Mouse (Mus musculus) lung, postnatal 36 days (tissue): ENCODE measurements around the gene Grk6.

Source experiments
- DNase-seq: peaks from one replicate; pipeline ENCODE4 v3.0.0; 2022; ENCODE audit warnings: mixed read lengths

The Grk6 gene

DNA sequence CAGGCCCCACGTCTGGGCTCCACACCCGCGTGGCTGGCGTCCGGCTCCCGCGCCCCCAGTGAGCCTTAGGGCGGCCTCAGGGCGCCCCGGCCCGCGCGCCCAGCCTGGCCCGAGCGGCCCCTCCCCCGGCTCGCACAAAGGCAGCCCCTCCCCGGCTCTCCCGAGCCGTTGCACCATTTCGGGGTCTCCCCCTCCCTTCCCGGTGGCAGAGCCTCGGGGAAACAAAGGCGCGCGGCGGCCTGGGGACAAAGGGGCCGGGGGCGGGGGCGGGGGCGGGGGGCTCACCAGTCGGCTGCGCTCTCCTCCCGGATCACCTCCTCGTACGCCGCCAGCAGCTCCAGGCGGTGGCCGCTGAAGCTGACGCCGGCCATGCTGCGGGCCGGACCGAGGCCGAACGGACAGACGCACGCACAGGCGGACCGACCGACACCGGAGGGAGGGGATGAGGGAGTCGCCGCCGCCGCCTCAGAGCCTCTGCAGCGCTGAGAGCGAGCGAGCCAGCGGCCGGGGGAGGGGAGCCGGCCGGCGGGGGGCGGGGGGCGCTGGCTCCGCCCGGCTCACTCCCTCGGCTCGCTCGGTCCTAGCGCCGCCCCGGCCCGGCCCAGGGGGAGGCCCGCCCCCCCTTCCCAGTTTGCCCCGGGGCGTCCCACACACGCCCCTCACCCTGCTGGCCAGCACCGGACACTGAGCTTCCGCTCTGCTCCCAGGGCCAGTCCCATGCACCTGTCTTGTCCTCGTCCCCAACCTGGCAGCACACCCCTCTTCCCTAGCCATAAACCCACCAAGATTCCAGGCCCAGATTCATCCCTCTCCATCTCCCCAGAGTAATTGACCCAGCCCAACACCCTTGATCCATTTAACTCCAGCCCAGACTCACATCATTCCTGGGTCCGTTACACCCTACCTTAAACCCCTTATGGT is 43.0 kb downstream of the Grk6 start, which contains the start of gene Dbn1:
Gene Dbn1 (minus strand): TSS at position 534 of the 921 bp plus-strand sequence.
- DNase-seq: peak; percentile 18

DNA sequence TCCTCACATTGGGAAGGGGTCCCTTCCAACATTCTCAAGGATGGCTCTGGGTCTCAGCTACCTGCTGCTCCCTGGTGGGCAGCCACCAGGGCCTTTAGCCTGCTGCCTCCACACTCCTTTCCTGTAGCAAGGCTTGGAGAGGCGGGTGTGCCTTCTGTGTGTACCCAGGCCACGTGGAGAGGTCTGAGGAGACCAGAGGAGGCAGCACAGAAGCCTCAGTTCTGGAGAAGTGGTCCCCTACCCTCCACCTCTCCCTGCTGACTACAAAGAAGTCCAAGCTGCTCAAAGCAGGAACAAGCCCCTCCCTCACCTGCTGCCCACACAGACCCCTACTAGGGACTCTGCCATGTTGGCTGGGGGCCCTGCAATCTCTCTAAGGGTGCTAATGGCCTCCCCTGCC is 49.4 kb downstream of the Grk6 start:
- no peak for DNase-seq

DNA sequence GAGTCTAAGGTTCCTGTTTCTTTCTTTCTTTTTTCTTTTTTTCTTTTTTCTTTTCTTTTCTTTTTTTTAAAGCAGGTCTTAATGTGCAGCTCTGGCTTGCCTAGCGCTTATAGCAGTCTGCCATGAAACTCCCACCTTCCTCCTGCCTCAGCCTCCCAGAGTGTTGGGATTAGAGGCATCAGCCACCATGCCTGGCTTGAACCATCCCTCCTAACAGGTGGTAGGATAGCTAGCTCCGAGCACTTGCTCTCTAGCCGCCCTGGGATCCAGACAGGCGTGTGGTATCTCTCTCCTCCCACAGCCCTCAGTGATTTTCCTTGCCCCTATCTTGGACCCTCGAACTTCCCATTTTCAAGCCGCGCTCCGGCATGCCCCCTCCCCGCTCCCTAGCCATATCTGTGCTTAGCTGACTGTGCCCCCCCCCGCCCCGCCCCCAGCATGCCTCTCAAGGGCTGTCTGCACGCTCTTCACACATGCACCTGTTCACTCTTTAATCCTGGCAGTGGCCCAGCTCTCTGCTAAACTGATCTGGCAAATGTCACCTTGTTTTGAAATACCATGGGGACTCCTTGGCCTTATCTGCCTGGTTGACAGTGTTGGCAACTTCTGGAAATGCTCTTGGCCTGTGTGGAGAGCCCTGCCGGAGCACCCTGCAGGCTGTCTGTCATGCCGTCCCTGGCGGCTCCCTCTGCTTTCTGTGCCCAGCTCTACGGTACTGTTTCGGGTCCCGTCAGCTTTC is 50.2 kb downstream of the Grk6 start:
- DNase-seq: peak; percentile 72

DNA sequence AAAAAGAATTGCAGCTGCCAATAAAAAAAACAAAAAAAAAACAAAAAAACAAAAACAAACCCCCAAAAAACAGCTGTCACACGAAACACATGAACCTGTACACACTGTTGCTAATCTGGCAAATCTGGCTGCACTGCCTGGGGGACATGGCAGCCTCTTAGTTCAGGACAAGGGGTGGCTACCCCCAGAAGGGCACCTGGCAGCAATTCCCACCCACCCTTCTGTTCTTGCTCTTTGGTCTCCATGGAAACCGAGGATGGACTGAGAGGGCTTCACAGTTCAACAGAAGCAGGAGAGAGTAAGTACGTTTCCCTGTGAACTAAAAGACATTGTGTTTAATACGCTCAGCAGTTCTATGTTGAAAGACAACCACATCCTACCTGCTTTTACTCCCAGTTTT is 50.8 kb downstream of the Grk6 start:
- no peak for DNase-seq

DNA sequence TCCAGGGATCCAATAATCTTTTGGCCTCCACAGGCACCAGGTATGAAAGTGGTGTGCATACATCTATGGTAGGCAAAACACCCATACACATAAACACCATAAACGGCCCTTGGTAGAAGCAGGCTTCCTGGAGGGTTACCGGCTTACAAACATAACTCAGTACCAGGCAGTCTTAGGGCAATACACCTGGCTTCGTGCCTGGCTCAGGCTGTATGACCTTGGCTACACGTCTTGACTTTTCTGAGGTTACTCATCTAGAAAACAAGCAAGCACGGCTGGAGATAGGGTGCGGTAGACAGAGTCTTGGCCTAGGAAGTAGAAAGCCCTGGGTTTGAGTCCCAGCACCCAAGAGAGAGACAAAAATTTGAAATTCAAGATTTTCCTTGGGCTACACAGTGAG is 51.8 kb downstream of the Grk6 start:
- no peak for DNase-seq

DNA sequence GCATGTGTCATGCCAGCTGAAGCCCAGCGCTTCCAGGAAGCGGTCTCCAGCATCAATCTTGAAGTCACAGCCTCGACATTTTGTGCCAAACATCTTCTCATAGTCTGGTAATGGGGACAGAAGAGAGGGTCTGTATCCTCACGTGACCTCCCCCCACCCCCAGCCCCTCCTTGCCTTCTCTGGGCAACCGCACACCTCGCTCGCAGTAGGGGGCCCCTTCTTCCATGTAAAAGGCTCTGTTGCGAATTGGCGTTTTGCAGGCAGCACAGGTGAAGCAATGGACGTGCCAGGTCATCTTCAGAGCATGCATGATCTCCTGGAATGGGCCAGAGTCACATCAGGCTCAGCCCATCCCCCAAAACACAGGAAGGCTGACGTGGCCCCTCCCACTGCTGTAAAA is 54.0 kb downstream of the Grk6 start:
- no peak for DNase-seq

DNA sequence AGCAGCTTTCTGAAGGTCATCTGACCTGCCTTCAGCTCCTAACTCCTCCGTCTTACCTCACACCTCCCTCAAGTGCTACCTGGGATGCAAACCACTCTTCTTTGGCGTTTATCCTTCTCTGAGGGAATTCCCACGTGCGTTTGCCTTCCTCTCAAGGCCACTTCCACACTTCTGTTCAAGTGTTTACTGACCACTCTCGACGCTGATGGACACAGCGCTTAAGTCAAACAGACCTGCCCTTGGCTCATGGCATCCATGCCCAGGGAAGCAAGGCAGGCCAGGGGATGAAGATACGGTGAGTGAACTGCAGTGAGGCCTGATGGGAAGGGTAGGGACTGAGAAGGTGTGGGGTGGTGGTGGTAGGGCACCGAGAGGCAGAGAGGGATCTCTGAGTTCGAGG is 55.7 kb downstream of the Grk6 start:
- DNase-seq: peak; percentile 76

DNA sequence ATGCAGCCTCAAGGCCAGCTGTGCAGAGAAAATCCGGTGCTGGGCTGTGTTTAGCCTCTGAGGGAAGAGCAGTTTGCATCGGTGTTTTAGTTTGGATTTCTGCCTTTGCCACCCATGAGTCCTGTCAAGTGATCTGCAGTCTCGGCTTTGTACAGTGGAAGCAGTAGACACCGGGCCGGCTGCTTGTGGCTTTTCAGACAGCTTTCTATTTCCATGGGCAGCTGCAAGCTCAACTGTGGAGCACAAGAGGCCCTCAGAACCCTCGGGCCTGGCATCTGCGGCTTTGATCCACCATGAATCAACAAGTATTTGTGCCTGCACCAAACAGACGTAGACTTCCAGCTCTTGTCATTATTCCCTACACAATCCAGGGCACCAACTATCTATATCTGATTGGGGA is 57.5 kb downstream of the Grk6 start:
- no peak for DNase-seq

DNA sequence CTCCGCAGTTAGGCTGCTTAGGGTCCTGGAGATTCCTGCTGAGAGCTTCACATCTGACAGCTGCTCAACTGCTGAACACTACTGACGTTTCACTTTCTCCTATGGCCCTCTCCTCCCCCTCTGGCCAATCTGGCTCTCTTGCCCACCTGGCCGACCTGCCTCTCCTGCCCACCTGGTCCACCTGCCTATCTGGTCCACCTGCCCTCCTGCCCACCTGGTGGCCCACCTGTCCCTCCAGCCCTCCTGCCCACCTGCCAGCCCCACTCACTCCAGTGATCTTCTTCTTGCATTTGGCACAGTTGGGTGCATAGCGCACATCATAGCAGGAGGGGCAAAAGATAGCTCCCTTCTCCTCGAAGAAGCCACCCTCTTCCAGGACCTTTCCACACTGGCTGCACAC is 59.5 kb downstream of the Grk6 start:
- DNase-seq: no peak

DNA sequence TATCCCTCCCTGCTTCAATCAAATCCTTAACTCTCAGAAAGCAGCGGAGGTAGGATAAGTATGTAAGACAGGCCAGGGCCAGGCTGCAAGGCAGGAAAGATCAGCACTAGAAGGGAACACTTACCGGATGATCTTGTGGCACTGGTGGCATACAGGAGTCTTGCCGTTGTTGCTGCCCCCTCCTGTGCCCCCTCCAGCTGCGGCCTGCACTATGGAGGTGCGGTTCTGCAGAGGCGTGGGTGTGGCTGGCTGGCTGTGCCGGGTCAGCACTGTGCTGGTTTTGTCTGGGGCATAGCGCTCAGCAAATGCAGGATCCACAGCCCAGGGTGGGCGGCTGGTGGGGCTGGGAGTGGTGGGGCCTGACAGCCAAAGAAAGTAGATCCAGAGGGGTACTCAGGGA is 60.9 kb downstream of the Grk6 start:
- DNase-seq: no peak

DNA sequence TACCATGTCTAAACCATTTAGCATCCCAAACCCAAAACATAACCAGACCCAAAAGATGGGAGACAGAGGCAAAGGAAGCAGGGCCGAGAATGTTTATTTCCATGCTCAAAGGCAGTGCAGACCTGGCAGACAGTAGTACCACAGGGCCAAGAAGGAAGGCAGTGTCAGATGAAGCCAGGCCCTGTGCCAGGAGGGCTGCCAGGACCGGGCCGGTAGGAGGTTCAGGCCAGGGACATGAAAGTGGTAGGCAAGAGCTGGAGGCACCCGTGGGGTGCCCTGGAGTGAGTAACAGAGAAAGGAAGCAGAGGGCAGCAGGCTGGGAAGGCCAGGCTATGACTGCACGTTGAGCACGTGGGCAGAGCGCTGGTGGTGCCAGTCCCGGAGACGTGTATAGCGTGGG is 61.8 kb downstream of the Grk6 start:
- no peak for DNase-seq

DNA sequence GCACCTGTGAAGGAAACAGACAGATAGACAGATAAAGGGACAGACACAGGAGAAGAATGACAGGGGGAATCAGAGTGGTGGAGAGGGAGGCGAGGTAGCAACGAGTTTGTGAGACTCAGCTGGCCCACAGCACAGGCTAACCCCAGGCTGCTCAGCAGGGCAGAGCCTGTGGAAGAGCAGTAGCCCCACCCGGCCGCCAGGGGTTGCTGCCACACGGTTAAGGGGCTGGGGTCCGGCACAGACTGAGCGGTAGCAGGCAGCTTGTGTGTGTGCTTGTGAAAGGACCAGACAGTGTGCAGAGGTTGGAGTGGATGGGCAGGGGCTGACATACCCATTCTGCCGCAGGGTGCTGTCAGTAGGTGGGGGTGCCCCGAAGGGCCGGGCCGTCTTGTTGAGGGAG is 63.0 kb downstream of the Grk6 start:
- DNase-seq: no peak

DNA sequence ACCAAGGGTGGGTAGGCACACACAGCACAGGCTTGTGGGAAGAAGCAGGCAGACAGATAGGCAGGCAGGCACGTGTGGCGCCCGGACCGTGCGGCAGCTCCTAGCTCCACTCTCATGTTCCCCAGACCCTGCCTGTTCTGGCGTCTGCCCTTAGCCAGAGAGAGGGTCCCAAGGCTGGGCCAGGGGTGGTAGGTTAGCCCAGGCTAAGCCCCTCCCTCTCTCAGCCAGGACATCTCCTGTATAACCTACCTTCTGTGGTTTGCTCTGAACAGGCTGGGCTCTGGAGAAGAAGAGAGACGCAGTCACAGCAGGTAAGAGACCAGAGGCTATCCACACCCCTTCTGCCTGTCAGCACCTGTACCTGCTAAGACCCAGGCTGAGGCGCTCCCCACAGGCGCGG is 63.7 kb downstream of the Grk6 start:
- DNase-seq: no peak

DNA sequence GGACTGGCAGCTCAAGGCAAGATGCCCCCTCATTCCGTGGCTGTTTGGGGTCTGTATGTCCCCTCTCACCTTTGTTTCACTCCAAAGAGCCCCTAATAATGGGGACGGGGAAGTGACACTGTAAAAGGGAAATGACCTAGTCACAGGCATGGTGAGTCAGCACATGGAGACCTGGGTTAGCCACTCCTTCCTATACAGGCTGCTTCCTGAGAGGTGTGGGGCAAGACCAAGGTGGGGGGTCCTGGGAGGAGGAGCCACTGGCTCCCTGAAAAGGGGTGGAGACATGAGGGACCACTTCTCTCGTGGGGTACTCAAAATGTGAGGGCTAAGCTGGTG is 65.4 kb downstream of the Grk6 start:
- DNase-seq: peak; percentile 31
